Mouse (Mus musculus) spleen, adult 2 months (tissue): ENCODE measurements around the gene Sh3tc1.

Source experiments
- CTCF ChIP-seq: fragments of 200-500 bp; IDR thresholded peaks from 2 replicates; pipeline ENCODE4 v1.5.1; 2011; ENCODE audit warnings: mild to moderate bottlenecking, inconsistent platforms; ENCODE audit not compliant: insufficient read depth, insufficient read length, insufficient replicate concordance; ENCODE audit errors: extremely low read depth
- POLR2A ChIP-seq: fragments of 200-500 bp; IDR thresholded peaks from 2 replicates; pipeline ENCODE4 v1.6.1; 2011; ENCODE audit warnings: low read depth, low read length, inconsistent platforms

- TF ChIP-seq POLR2A (no peak), CTCF (no peak)
Measured at GRCm38 (mm10) chr5:35666152-35666551, 73.6 kb downstream of the Sh3tc1 start.
